Mouse (Mus musculus): ENCODE measurements around the gene Otx2.

DNA sequence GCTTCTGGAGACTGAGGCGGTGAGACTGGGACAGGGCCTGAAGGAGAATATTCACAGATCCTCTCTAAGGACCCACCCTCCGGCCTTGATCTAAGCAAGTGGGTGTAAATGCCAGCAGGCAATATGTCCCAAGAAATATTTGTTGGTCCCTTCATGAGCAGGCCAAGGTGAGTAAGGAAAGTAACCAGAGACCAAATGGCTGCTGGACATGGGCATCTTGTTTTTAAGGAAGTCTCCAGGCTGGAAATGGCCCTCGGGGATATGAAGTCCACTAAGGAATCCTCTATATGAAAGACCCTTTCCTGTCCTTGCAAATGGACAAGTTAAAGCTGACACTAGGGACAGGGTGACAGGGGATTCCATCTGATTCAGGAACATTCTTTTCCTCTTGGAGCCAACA, 20.5 kb downstream of the Otx2 start:
- TF ChIP-seq USF1 (IDR thresholded peaks at IDR 0.05; ENCODE audit: low read depth, low read length) (no peak), CTCF (IDR thresholded peaks at IDR 0.05 in 2 of 3, conservative IDR thresholded peaks at IDR 0.05 in 1 of 3; ENCODE audit: control insufficient read depth in 1 of 3, insufficient read depth in 1 of 3, low read depth in 2 of 3, low read length in 3 of 3, poor library complexity in 1 of 3, severe bottlenecking in 1 of 3) (no peak), BHLHE40 (IDR thresholded peaks at IDR 0.05; ENCODE audit: borderline replicate concordance, low read depth, low read length) (no peak), POLR2A (IDR thresholded peaks at IDR 0.05; ENCODE audit: control insufficient read depth in 1 of 2, insufficient read depth in 1 of 2, low read depth in 1 of 2, low read length in 2 of 2, poor library complexity in 1 of 2) (no peak)
